Mouse (Mus musculus) yolk sac, embryonic 10.5 days (tissue): ENCODE results near the gene Palld.
A peak's percentile ranks its signal among the peaks of the same experiment; 100 is the strongest.

ENCODE experiments used
- DNase-seq: peaks from one replicate; pipeline ENCODE4 v3.0.0-alpha.2; 2017; ENCODE audit warnings: low spot score

The Palld gene

DNA sequence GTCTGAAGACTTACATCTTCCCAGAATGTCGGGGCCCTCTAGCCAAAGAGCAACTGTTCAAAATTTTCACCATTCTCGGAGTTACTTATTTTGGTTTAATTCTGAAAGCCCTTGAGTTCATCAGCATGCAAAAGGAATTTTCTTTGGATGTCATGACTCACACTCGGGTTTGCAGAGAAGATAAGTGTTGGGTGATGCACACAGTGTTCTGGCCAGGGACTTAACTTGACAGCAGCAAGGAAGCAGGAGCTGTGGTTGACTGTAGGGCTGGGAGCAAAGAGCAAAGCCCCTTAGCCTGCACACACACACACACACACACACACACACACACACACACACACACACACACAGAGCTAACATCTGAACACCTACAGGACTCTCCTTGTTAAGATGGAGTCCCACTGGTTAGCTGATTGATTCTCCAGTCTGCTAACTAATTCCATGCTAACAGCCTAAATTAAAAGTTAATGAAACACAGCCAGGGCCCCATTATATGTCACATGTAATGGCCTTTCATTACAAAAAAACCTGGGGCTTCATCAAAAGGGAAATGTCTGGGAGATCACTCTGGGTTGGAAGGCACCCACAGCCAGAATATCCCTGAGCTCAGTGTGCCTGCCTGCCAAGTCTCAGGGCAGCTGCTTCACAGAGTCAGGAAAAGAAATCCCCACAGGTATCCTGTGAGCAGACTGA is 273.4 kb downstream of the Palld start:
- DNase-seq = no peak

DNA sequence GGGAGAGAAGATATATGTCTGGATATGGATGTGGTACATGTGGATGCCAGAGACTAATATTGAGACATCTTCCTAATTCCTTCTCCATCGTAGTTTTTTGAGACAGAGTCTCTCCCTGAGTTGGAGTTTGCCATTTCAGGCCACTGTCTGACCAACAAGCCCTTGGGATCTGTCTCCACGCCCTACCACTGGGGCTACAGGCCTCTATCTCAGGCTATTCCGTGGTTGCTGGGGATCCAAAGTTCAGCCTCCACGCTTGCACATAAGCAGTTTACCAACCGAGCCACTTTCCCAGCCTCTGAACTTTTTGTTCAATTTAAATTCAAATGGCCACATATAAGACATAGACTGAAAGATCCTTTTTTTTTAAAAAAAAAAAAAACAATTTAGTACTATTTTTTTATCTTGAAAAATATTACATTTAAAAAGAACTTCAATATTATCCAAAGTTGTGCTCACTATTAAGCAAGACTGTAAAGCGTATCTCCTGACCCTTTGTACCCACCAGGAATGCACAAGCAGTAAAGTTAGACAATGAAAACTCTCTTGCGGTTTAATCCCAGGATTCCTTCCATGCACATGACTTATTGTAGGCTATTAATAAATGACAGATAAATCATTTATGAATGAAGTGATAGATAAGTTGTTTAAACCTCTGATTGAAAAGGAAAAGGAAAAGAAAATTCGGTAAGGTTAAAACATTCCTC is 276.1 kb downstream of the Palld start:
- DNase-seq = no peak

DNA sequence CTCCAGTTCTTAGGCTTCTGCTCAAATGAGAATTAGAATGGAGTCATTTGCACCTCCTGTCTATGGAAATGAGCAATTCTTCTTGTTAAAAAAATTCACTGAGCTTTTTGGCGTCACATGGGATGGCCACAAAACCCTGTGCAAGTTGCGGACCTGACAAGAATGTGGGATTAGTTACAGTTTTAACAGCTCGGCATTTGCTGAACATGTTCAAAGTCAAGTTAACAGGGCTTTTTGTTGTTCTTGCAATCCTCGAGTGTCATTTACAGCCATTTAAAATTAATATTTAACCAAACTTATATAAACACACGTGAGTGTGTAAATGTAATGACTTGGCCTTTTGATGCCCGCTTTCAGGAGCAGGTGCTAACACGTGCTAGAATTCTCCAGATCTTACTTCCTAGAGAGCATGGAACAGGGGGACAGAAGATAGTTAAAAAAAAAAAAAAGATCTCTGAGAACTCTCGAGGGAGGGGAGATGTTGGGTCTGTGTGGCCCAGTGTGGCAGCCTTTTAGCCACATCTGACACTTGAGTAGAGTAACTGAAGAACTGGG is 276.8 kb downstream of the Palld start:
- no peak for DNase-seq

DNA sequence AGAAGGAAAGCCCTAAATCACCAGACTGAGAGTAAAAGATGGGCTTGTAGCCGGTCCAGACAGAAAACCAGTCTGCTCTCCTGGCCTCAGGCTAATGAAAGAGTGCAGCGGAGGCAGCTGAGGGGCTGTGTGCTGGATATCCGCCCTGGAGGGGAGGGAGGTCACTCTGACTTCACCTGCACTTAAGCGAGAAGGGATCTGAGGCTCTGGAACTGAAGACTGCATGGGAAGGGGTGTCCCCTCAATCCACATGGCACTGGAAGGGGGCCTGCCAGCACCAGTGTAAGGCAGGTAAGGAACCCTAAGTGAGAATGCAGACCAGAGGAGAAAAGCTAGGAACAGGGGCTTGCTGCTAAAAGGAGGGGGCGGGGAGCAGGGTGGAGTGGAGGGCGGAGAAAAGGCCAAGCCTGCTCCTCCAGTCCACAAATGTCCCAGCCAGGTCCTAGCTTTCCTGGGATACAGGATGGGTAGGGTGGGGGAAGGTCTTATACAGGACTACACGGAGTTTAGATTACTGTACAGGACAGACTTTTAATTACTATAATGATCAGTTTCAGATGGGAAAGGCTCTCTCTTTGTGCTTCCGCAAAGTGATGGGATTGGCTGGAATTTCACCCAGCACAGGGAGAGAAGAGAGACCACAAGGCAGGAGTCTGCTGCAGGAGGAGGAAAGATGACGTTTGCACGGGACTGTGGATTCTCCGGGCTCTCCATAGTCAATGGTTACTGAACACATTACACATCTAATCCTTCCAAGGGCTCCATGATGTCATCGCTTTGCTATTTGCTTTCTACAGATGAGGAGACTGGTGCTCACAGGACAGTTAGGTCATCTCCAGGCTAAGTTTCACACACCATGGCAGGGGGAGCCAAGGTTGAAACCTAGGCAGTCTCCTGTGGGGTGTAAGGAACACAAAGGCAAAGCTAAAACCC is 278.7 kb downstream of the Palld start:
- peak; percentile 63 for DNase-seq

DNA sequence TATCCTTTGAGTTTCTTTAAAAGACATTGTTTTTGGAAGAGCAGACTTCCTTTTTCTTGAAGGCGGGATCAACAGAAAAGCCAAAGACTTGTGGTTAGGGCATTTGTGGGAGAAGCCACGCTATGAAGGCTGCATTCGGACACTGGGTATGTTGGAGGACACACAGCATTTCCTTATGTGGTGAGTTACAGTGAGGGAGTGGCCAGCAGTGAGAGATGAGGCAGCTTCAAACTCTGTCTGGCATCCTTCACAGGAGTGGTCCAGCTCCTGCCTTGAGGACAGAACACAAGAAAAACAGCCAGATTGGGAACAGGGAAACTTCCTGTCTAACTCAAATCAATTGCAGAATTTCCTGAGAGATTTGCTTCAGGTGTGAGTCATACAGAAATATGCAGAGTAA is 281.2 kb downstream of the Palld start:
- DNase-seq = no peak

DNA sequence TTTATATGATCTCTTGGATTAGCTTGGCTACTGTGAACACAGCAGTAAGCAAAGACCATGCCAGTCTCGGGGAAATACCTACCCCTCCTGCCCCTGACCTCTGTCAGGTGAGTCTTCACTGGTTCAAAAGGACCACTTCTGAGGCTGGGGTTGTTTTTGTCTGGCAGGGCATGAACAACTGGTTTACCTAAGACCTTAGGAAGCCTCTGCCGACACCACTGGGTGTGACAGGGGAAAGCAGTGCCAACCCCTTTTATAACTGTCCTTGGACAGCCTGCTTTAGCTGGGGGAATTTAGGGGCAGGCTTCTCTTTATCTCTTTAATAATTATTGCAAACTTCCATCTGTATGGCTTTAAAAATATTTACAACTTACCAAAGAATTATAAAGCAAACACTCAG is 284.8 kb downstream of the Palld start:
- DNase-seq = no peak

DNA sequence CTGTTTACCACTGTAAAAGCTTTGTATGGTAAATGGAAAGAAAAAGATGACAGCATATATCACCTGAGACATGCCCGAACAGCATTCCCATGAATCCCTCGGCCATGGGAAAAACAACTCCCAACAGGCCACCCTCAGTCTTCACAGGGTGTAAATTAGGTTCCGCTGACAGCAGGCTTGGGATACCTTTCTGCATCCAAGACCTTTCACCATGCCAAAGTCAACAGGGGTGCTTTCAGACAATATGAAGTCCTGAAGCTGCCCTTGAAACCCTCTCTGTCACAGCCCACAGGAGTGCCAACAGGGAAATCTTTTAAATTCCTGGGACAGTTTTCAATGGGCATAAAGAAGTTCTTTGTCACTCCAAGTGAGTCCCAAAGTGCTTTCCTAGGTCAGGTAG is 285.4 kb downstream of the Palld start:
- DNase-seq = no peak

DNA sequence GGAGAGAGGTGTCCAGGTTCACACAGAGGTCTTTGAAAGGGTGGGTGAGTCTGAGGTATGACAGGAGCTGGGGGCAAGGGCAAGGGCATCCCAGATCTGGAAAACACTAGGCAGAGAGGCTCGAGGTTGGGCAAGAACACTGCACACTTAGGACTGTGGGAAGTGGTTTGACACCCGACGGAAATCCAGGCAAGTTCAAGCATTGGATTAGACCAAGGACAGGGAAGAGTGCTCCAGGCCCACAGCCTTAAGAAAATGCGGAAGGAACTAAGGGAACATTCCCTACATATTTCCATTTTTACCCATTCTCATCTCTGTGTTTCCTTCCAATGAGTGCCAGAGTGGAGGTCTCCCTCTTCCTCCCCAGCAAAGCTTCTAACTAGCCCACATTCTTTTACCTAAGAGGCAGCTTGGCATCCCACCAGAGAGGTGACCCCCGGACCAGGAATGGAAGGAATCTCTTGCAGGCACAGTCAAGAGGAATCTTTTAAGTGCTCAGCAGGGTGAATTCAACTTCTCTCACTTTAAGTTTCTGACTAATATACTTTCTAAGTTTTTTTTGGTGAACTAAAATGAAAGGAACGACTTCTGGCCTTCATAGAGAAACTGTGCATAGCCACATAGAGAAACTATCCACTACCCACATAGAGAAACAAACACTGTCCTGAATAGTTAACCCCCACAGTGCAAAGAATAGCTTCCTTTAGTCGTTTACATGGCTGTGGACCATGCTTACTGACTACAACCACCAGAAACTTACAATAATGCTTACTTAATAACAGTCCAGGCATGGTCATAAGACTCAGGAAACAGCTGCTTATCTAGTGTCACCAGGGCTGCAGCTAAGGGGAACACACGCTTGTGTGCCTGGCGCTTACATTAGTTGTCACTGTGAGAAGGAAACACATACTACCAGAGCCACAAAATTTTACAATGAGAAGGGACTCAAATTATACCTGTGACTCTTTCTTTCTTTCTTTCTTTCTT is 286.5 kb downstream of the Palld start:
- no peak for DNase-seq

DNA sequence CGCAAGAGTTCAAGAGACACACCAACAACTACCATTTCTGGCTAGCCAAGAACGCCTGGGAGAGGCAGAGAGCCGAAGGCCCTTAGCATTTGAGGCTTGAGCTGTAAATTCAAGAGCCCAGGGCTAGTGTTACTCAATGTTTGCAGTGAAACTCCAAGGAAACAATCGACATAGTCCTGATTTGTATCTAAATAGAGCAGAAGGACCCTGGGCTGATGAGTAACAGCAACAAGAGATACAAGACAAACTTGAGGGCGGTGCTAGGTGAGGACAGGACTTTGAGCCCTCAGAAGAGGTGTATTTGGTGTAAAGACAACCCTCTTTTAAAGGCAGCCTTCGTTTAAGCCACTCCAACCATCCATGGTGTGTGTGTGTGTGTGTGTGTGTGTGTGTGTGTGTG is 290.7 kb downstream of the Palld start:
- peak; percentile 74 for DNase-seq

DNA sequence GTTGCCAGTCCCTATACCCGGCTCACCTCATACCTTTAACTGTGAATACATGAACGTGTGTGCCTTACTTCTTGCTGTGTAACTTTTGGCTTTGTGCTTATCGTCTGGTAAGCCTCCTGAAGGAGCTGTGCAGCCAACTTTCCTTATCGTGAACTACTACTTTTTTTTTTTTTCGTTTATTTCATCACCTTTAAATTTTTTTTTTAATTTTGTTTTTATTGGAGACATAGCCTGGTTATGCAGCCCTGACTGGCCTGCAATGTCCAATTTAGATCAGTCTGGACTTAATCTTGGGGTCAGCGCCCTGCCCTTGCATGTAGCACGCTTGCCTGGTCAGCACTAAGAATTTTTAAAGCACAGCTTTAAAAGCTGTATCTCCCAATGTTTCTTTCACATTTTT is 291.4 kb downstream of the Palld start:
- no peak for DNase-seq

DNA sequence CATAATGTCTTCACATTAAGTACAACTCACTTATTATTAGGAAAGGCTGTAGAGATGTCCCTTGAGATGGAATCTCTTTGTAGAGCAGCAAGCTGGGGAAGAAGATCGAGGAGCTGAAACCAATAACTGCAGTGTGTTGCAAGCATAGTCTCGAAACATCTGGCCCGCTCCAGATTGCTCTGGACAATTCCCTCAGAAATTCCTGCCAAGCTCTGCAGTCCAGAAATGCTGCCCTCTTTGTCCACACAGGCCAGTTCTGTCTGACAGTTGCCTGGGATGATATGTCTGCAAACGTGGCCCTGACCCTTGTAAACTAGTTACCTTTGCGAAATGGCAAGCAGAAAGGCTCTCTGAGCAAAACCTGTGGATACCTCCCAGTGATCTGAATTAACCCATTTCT is 291.9 kb downstream of the Palld start:
- DNase-seq = peak; percentile 38

DNA sequence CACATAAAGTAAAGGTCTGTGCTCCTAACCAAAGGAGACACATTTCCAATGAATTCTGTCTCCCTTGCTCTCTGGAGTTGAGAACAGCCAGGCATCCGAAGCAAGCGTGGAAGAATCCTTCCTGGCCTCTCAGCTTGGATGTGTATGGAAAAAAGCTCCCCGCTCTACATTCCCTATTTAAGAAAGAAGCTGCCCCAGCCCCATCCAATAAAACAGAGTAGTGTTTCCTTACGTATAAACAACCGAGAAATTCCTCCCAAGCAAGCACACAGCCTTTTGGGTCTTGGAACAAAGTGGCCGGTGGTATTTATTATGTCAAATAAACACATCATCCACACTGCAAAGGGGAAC is 295.1 kb downstream of the Palld start:
- DNase-seq = no peak

DNA sequence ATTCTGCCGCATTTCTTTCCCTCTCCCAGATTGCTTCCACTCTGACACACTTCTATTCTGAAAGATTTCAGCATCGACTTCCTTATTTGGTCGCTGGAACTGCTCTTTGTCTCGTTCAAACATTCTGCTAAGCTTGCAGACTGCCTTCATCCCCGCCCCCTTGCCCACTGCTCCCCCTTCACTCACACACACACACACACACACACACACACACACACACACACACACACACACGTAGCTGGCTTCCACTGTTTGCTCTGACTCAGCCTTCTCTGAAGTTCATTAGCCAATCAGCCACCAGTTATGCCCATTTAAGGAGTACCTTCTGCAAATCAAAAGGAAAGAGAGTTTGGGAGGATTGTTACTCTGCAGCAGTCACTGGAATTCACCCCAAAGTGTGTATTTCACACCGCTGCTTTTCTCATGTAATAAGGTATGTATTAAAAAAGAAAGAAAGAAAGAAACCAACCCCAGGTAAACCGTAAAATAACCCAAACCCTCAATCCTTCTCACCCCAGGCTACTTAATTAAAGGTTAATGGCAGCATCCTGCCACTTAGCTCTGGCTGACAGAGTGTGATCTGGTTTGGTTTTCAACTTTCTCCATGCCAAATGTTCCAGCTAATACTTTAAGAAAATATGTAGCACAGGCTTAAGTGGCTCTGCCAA is 295.6 kb downstream of the Palld start:
- DNase-seq = peak; percentile 92

DNA sequence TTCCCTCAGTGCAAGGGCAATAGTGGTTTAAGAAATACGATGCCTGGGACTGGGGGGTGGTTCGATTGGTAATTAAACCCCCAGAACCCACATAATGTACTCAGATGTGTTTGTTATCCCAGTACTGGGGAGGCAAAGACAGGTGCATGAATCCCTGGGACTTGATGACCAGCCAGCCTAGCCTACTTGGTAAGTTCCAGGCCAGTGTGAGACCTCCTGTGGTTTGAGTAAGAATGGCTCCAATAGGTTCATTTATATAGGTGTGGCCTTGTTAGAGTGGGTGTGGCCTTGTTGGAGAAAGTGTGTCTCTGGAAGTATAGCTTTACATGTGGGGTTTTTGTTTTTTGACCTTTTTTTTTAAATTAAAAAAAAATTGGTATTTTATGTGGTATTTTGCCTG is 297.6 kb downstream of the Palld start:
- DNase-seq = no peak

DNA sequence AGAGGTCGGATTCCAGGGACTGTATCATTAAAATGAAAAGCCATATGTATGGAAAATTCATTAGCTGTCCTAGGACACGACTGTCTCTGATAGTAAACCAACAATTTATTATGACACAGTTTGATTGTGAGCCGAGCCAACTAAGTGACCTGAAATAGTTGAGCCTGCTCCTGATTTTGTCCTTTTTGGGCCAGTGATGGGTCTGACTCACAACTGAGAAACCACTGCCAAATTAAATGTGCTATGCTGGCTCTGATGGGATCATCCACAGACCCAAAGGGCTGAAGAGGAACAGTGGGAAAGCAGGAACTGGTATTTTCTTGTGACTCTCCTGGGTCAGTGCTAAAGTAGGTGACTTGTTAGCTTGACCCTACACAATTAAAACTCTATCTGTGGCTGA is 305.6 kb downstream of the Palld start:
- DNase-seq = no peak

DNA sequence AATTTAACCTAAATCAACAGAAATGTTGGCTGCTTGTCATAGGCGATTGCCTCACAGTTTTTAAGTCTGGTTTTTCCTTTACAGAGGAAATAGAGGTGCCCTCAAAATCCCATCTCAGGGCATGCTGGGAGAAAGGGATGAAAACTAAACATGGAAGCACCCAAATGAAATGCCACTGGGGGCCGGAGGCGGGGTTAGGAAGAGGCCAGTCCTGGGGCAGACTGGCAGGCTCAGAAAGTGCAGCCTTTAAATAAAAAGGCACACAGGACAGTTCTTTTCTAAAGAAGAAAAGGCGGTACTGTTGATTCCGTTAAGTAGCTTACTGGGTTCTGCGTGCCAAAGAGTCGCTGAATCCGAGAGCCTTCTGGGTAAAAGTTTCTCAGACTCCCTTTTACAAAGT is 311.0 kb downstream of the Palld start:
- DNase-seq = no peak

DNA sequence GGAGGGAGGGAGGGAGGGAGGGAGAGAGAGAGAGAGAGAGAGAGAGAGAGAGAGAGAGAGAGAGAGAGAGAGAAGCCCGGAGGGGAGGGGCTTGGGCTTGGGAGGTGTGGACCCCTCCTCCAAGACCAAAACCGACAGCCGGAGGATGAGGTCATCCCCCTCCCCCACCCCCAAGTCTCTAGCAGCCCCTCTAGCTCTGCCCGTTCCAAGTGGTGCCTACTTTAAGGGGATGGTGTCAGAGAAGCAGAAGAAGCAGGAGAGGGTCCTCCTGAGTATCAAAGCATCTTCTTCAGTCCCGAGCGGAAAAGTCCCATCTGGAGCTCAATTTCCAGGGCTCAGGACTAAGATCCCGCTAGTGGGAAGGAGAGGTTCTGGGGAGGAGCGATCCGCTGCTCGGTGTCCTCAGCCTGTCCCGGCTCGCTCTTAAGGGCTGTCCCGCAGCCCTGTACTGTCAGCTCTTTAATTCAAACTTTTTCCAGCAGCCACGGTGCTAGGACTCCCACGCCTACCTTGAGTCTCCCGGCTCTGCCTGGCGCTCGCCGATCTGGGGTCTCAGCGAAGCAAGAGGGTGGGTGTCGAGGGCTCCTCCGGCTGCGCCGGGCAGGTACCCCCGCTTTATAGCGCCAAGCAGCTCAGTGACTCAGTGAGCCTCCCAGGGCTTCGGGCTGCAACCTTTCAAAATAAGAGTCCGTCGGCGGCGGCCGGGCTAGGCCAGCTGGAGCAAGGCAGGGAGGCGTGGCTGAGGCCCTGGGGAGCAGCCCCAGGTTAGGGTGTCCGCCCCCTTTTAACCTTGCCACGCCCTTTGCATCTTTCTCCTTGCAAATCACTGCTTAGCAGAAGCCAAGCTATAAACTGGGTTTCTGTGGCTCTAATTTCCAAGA is 311.7 kb downstream of the Palld start:
- DNase-seq = peak; percentile 96

DNA sequence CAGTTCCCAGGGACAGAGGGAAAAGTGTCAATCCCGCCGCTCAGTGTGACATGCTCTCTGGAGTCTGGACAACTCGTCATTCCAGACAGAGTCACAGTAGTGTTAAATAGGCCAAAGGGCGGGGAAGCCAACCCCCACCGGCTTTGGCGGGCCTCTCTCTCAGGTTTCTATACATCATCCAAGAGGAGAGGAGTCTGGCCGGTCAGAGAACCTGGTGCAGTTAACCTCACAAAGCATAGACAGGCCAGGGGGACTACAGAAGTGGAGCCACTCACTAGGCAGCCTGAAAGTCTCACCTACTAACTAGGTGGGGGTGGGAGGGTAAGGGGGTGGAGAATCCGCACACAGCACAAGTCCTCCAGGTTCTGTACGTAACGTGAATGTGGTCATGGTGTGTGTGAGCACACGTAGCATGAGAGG is 312.5 kb downstream of the Palld start:
- DNase-seq = peak; percentile 78

DNA sequence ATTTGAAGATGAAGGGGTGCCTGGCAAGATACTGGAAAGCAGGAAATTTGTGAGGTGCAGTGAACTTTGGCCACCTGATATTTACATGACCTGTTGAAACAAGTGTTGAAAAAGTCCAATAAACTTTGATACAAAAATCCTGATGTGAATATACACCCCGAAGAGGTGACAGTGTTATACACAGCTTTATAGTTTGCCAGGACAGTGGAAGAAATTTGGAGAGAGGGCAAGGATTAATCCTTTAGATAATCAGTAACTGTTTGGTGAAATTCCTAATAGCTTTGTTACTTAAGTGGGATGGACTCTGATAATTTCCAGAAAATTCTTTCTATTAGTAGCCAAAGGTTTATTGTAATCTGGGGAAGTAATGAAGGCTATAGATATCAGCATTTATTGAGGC is 314.2 kb downstream of the Palld start:
- DNase-seq = no peak

DNA sequence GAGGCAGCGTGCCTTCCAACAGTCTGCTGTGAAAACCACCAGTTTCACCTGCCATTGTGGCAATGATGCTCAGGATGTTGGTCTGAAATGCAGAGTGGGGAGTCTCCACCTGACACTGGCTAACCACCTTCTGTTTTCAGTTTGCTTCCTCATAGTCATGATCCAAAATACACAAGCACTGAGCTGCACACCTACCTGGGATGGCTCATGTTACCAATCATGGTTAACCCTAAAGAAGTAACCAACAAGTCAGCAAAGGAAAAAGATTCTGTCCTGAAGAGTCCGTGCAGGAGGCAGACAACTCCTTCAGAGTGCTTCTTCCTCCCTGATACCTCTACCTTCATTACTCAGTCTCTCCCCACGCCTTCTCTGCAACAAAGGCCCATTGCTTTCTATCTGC is 314.8 kb downstream of the Palld start:
- no peak for DNase-seq
